Mouse (Mus musculus): Measurements from ENCODE around the gene Paqr7.
"Not testable (repeated sequence)": the region's sequence is repeated elsewhere in the genome, so short reads cannot be mapped to it uniquely, and the experiment has no call there.

Gene Paqr7

DNA sequence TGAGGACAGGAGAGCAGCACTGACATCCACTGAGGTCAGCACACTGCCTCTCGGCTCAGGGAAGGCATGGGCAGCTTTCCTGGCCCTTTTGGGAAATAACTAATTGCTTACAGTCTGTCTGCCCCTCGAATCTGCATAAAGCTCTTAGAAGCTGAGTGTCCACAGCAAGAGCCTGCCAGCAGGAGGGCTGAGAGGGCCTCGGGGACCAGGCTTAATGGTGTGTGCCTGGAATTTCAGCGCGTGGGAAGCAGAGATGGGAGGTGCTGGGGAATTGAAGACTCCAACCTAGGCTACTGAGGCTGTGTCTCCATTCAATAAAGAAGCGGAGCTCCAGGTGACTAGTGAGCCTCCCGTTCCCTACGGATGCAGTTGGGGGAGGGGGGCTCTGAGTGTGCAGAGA is 22.3 kb upstream of the Paqr7 start:
- DNase-seq: no peak

DNA sequence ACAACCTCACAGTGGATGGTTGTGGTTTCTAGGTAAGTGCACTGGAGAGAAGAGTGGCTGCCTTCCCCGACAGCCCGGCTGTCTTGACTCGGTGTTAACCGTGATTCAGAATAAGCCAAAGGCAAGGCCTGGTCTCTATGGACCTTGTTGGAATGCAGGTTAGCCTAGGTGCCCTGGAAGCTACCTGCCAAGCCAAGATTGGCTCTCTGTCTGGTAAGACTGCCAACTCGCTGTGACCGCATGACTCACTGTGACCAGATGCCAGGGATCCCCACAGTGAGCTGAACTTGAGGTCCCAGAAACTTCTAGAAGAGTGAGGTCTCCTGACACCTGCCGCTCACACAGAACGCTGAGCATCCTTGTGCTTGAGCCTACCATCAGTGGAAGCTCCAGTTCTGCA is 19.6 kb upstream of the Paqr7 start:
- no peak for DNase-seq

DNA sequence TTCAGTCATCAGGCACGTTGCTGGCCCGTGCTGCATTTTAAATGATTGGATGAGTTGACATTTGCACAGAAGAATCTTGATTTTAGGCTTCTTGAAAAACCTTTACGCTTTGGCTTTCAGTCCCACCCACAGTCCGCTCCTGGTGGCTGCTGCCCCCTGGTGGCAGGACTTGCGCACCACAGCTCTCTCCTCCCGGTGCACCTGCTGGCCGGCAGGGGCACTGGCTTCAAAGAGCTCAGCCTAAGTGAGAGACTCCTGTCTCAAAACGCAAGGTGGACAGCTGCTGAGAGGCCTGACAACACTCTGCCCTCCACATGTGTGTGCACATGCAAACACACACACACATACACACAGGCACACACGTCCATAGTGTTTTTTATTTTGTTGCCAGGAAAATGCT is 18.5 kb upstream of the Paqr7 start:
- peak; percentile 91 for DNase-seq

DNA sequence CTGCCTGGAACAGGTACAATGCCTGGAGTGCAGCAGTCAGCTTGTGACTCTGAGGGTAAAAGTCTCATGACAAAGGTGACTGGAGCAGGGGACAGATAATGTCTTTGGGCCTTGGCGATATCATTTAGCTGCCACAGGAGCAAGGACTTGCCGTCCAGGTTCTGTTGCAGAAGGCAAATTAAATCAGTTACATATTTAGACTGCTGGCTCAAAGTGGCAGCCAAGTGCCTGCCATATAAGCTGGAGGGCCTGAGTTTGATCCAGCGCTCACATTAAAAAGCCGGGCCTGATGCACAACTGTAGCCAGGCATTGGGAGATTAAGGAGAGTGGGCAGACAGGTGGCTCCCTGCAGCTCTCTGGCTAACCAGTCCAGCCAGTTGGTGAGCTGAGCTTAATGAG is 16.7 kb upstream of the Paqr7 start:
- no peak for DNase-seq

DNA sequence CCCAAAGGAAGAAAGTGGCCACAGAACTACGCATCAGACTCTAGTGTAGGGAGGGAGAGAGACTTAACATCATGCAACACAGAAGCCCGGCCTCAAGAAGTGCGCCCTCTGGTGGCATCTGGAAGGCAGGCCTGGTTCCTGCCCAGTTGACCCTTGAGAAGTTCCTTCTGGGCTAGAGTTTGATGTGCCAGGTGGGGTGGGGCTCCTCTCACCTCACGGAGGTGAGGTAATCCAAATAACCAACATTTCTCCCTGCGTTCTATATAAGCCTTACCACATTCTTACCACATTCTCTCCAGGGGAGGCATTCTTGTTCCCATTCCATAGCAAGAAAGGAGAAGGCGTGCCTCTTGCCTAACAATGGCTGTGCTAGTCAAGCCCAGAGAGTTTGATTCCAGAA is 15.6 kb upstream of the Paqr7 start:
- DNase-seq: peak; percentile 75

- no peak for DNase-seq
These were observed 15.2 kb upstream of the Paqr7 start for GRCm38 (mm10) chr4:134481270-134481669.

DNA sequence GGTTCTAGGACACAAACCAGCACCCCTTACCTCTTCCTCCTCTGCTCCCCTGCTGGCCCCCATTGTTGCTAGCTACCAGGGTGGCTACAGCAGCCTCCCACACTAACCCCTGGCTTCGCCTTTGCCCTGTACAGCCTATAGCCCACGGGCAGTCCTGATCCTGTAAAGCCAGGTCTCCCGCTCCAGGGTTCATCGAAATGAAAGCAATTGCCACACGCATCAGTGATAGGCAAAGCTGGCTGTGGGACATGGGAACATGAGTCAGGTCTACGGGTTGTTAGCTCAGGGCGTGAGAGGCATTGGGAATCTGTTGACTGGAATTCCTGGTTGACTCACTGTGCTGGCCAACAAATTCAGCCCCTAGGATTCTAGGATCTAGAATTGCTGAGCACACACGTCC is 14.1 kb upstream of the Paqr7 start:
- DNase-seq: no peak

GRCm38 (mm10) chr4:134483078-134483688 is 13.3 kb upstream of the Paqr7 start:
- no peak for DNase-seq

DNA sequence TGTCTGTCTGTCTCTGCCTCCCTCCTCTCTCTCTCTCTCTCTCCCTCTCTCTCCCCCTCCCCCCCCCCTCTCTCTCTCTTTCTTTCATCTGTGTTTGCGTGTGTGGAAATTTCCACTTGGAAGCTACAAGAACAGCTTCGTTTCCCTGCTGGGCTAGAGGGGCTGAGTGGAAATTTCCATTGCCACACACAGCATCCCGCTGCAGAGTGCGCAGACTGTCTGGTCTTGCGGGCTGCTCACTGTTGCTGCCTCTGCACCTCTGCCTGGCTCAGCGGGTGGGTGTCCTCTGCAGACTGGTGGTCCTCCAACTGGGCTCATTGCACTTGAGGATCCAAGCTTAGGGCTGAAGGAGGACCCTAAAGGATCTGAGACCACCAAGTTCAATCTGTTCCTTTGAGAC is 12.8 kb upstream of the Paqr7 start:
- peak; percentile 87 for DNase-seq

GRCm38 (mm10) chr4:134484231-134484630 is 12.3 kb upstream of the Paqr7 start:
- no peak for DNase-seq

- no peak for DNase-seq
These were observed 11.2 kb upstream of the Paqr7 start for GRCm38 (mm10) chr4:134485151-134485900.

DNA sequence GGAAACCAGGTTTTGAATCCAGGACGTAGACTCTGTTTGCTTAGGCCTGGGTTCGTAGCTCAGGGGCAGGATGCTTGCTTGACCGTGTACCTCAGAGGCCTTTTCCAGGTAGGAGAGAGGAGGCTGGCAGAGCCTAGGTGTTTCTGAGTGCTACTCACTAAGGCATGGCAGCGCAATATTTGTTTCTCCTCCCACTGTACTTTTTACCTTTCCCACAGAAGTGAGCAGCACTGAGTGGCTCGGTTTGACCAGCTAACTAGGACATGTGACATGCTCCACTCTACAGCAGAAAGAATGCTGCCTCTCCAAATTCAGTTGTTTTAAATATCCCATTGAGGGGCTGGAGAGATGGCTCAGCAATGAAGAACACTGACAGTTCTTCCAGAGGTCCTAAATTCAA is 8.3 kb upstream of the Paqr7 start:
- DNase-seq: no peak

DNA sequence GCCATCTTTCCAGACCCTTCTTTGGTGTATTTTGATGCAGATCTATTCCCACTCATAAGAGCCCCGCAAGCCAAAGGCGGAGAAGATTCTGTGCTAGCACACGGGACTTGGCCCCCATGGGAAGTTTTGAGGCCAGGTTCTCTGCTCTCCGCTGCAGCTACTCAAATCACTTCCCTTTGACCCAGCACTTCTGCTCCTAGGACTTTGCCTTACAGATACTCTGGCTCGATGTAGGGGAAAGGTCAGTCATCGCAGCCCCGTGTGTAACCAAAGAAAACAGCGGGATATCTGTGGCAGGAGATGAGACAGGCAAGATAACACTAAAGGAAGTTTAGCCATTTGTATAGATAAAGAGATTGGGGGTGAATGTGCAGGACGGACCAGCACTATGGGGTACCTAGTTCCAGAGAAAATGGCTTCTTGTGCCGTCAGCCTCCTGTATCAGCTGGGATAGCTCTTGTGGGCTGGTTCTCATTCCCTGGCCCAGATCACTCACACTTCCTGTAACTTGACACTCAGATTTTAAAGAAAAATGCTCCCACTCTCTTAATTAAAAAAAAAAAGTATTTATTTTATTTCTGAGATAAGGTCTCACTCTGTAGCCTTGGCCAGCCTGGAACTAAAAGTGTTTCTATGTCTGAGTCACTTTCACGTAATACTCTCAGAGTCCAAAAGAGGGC is 6.4 kb upstream of the Paqr7 start:
- DNase-seq: no peak

DNA sequence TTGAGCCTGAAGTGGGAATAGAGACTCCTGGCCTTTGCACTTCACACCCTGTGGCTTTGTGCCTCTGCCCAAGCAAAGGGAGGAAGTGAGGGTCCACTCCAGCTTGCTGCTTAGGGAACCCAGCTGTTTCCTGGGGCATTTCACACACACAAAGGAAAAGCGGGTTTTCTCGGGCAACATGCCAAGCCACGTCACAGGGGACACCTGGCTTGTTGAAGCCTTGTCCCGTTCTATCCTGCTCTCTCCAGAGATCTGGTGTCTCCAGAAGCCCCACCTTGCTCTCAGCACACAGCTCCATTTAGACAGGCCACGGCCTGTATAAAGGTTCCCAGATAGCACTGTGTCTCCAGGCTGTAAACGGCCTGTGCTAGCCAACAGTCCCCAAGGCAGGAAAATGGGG is 4.8 kb upstream of the Paqr7 start:
- DNase-seq: no peak

DNA sequence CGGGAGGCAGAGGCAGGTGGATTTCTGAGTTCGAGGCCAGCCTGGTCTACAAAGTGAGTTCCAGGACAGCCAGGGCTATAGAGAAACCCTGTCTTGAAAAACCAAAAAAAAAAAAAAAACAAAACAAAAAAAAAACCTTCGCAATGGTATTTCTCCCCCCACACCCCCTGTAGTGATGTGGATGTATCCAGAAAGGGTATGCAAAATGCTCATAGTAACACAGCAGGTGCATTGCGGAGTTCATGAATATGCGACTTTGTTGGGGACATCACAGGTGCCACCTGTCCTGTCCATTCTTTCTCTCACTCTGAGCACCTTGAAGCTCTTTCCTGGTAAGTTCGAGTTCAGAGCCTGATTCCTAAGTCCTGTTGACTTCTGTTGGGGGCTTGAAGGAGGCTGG is 2.3 kb upstream of the Paqr7 start:
- DNase-seq: not testable (repeated sequence)

DNA sequence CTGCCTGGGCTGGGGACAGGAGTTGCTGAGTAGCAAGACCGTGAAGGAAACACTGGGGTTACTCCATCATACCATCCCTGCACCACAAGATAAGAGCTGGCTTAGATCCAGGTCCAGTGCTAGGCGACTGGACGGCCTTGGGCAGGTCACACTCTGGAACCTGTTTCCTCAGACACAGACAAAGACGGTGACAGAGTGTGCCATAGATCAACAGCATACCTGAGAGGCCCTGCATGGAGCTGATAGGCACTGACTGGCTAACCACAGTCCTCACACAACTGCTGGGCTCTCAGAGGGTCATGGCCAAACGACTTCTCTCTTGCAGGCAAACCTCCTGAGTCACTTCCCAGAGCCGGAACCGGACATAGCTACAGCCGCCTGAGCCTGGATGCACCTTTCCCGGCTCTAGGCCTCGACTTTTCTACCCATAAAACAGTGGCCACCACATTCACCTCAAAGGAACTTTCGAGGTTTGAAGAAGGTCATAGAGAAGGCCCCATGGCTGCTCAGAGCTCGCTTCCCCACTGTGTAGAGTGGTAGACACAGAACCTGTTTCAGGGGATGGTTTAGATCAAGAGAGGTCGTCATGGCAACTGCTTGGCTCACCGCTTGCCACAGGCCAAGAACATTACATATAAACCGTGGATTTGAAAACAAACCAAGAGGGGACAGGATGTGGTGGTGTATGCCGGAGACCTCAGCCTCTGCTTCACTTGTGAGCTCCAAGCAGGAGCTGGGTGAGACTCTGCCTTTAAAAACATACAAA is 1.5 kb upstream of the Paqr7 start:
- DNase-seq: no peak

DNA sequence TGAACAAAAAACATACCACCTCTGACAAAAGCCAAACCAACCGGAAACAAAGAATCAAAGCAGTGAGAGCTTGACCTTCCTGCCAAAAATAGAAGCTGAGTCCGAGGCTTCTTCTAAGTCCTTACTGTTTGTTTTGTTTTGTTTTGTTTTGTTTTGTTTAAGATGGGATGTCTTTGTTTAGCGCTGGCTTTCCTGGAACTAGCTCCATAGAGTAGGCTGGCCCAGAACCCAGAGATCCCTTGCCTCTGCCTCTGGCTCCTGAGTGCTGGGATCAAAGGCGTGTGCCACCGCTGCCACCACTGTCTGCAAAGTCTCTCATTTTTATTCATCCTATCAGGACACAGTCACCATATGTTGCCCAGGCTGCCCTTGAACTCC is 962 bp upstream of the Paqr7 start:
- DNase-seq: no peak

GRCm38 (mm10) chr4:134497223-134497622 is 726 bp downstream of the Paqr7 start:
- no peak for DNase-seq

GRCm38 (mm10) chr4:134497986-134498731 is 1.7 kb downstream of the Paqr7 start:
- peak; percentile 54 for DNase-seq

DNA sequence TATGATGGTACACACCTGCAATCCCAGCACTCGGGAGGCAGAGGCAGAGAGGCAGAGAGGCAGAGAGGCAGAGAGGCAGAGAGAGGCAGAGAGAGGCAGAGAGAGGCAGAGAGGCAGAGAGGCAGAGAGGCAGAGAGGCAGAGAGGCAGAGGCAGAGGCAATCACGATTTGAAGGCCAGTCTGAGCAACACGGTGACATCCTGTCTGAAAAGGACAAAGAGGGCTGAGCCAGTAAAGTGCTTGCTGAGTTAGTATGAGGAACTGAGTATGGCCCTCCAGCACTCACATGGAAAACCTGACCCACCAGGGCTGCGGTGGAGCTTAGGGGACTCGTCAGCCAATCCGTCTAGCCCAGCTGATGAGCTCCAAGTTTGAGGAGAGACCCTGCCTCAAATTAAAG is 2.5 kb downstream of the Paqr7 start:
- DNase-seq: not testable (repeated sequence)

DNA sequence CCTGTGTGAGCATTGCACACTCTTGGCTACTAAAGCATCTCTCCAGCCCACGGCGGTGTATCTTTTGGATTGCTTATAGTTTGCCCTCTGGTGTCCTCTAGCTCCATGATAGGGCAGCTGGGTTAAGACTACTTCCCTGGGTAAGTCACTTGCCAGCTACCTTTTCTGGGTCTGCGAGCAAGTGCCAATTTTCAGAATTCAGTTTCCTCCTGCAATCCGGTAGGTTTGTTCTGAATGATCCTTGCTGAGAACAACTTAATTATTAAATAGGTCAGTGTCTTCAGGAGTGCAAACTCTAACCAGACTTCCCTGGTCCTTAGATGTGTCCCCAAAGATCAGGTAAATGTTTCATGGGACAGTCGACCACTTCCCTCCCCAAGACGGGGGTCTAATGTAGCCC is 4.6 kb downstream of the Paqr7 start:
- DNase-seq: no peak

DNA sequence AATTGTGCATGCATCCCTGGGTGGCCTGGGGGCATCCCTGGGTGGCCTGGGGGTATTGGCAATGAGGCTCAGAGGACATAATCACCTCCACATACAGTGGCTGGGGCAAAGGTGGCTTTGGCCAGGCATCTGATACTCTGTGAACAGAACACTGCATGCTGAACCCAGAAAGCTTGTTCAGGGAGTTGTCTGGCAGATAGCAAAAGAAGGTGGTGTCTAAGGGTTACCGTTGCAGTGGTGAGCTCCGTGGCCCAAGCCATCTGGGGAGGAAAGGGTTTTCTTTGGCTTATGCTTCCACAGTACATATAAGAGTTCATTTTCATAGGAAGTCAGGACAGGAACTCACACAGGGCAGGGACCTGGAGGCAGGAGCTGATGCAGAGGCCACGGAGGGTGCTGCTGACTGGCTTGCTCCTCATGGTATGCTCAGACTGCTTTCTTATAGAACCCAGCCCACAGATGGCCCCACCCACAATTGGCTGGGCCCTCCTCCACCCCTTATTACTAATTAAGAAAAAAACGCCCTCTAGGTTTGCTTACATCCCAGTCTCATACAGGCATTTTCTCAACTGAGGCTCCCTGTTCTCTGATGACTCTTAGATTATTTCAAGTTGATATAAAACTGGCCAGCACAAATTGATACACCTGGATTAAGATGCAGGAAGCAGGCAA is 7.3 kb downstream of the Paqr7 start:
- no peak for DNase-seq
